Mouse (Mus musculus): ENCODE data around the gene Arid1b. TPM values are rescaled to one million over a fixed set of nuclear protein-coding genes. Genes with fewer than 3 reads are reported as not detected.

The Arid1b gene
- polyA plus RNA-seq, 1 experiment from 2014 or later, result 14.1 TPM

DNA sequence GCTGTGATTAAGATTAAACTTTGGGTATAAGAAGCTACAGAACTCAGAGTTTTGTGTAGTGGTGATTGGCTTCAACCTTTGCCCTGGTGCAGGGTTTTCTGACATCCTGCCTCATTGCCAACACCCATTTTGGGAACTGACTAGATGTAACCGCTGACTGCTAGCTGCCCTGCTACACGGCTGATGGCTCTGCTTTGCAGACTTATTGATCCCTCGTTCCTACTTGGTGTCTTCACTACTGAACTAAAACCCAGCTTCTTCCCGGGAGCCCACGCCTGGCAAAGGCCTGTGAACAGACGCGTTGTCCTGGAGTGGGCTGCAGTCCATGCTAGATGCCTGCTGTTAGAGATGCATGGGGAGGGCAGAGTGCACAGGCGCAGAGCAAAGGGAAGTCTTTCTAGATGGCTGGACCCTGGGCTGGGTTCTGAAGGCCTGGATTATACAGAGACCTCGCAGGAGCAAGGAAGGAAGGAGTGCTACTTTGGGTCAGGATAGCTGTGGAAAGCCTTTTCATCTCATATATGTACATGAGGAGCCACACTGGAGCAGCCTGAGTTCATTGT is 210.1 kb downstream of the Arid1b start:
- H3K4me3 ChIP-seq, result no peak overlapping the region
- H3K9me3 ChIP-seq, result no peaks in the 10 kb centered on the region
- H3K4me1 ChIP-seq (replicated peaks), result peaks cover 54% of the 10 kb centered on the region
- no peaks in the 10 kb centered on the region for H3K36me3 ChIP-seq
- no peaks in the 10 kb centered on the region for H3K27me3 ChIP-seq
- no peak overlapping the region for H3K9ac ChIP-seq
- WGBS, result 86% methylated on average over 9 of the region's 9 CpGs
- no peak overlapping the region for H3K4me2 ChIP-seq
- ATAC-seq (ENCODE audit: low read depth), result no peak
- H3K27ac ChIP-seq (replicated peaks), result no peak overlapping the region; the same call in 1 of the 2 replicates

DNA sequence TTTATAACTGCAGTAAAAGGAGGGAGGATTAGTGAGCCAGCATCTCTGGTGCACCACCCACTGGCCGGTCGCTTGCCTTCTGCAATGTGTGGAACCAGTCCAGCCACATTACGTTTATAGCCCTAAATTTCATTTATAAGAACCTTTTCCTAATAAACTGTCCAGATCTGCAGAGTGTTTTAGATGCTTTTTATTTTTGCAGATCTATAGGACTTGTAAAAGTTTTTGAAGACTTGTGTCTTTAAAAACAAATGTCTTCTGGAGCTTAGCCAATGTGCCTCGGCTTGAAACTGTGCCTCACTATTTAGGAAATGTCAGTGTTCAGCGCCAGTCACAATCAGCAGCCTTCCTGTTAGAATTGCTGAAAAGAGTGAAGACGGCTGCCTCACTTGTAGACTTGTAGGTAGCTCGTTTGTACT is 211.0 kb downstream of the Arid1b start:
- Histone ChIP-seq H3K36me3 (no peaks in the 10 kb centered on the region), H3K4me1 (replicated peaks) (peaks cover 55% of the 10 kb centered on the region), H3K27ac (replicated peaks) (no peak overlapping the region), H3K9me3 (no peaks in the 10 kb centered on the region), H3K27me3 (no peaks in the 10 kb centered on the region), H3K4me2 (no peak overlapping the region), H3K4me3 (no peak overlapping the region), H3K9ac (no peak overlapping the region)
- no peak for ATAC-seq (ENCODE audit: low read depth)
- 61% methylated on average over 7 of the region's 7 CpGs for WGBS

DNA sequence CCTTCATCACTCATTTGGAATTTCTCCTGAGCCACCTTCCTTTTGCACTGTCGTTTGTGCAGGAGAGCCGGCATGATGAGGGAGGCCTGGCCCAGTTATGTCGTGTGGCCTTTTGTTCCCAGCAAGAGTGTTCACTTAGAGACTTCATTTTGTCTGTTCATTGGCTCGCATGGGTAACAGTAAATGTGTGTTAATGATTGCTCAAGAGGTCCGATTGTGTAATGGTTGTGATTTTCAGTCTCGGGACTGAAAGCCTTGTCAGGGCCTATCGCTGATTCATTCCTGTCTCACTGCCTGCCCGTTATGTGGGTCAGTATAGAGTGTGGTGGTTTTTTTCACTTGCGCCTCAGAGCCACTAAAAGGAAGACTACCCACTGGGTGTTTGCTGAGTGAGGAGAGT is 212.6 kb downstream of the Arid1b start:
- H3K4me1 ChIP-seq (replicated peaks), result peaks cover 69% of the 10 kb centered on the region
- H3K4me2 ChIP-seq, result no peak overlapping the region
- H3K36me3 ChIP-seq, result no peaks in the 10 kb centered on the region
- no peaks in the 10 kb centered on the region for H3K27me3 ChIP-seq
- 49% methylated on average over 9 of the region's 9 CpGs for WGBS
- no peak overlapping the region for H3K9ac ChIP-seq
- H3K9me3 ChIP-seq, result no peaks in the 10 kb centered on the region
- ATAC-seq (ENCODE audit: low read depth), result no peak
- no peak overlapping the region for H3K4me3 ChIP-seq
- peak overlapping the region; percentile 35; the same call in 1 of the 2 replicates for H3K27ac ChIP-seq (replicated peaks)

DNA sequence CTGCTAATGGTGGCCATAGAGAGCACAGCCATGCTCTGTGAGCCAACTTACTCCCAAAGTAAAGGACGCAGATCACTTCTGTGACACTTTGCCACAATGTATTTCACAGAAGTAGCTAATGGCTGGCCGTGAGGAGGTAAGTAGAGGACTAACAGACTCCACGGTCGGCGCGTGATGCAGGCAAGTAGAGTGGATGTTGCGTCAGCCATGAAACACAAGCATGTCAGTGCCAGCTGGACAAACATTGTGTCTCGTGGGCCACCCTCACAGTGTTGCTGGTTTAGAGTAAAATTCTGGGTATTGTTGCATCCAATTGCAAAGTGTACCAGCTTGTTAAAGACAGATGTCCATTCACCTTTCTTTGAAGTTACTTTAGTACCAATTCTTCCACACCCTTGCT is 213.7 kb downstream of the Arid1b start:
- Histone ChIP-seq H3K4me2 (no peak overlapping the region), H3K9me3 (no peaks in the 10 kb centered on the region), H3K4me1 (replicated peaks) (peaks cover 69% of the 10 kb centered on the region), H3K9ac (no peak overlapping the region), H3K27me3 (no peaks in the 10 kb centered on the region), H3K36me3 (no peaks in the 10 kb centered on the region), H3K4me3 (no peak overlapping the region), H3K27ac (replicated peaks) (no peak overlapping the region)
- no peak for ATAC-seq (ENCODE audit: low read depth)
- 82% methylated on average over 8 of the region's 8 CpGs for whole genome bisulfite sequencing

DNA sequence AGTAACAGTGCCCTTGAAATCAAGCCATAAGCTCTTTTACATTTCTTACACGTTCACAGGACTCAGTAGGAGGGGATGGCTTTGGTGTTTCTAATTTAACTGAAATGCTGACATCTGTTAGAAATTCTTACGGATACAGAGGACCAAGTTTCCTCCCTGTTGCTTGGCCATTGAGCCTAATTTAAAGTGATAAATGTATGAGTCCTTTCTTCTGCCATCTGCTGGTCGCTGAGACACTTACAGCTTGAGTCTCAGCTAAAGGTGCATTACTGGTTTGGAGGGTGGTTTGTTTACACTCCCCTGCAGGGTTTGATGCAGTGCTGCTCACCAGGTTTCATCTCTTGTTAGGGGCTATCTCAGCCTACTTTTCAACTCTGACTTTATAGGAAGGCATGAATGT is 214.2 kb downstream of the Arid1b start:
- WGBS, result 28% methylated on average over 3 of the region's 3 CpGs
- H3K4me2 ChIP-seq, result no peak overlapping the region
- H3K9ac ChIP-seq, result no peak overlapping the region
- H3K27me3 ChIP-seq, result no peaks in the 10 kb centered on the region
- peaks cover 71% of the 10 kb centered on the region for H3K4me1 ChIP-seq (replicated peaks)
- no peak overlapping the region for H3K4me3 ChIP-seq
- H3K36me3 ChIP-seq, result no peaks in the 10 kb centered on the region
- H3K9me3 ChIP-seq, result no peaks in the 10 kb centered on the region
- ATAC-seq (ENCODE audit: low read depth), result no peak
- H3K27ac ChIP-seq (replicated peaks), result no peak overlapping the region

DNA sequence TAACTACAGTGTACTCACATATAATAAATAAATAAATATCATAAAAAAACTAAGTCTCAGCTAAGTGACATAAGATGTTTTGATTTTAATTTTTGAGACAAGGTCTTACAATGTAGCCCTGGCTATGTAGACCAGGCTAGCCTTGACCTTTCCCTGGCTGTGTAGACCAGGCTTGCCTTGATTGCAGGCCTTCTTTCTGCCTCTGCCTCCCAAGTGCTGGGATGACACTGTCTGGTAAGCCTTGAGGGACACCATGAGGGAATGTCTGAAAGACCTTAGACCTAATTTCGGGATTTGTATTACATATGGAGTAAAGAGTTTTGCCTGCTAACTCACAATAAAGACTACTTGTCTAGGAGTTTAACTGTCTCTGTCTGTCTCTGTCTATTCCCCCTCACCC is 214.9 kb downstream of the Arid1b start:
- Histone ChIP-seq H3K27me3 (no peaks in the 10 kb centered on the region), H3K4me1 (replicated peaks) (peaks cover 71% of the 10 kb centered on the region), H3K9ac (no peak overlapping the region), H3K27ac (replicated peaks) (no peak overlapping the region), H3K9me3 (no peaks in the 10 kb centered on the region), H3K4me2 (no peak overlapping the region), H3K4me3 (no peak overlapping the region), H3K36me3 (no peaks in the 10 kb centered on the region)
- no peak for ATAC-seq (ENCODE audit: low read depth)
- WGBS, result 93% methylated on average over 1 of the region's 1 CpGs

DNA sequence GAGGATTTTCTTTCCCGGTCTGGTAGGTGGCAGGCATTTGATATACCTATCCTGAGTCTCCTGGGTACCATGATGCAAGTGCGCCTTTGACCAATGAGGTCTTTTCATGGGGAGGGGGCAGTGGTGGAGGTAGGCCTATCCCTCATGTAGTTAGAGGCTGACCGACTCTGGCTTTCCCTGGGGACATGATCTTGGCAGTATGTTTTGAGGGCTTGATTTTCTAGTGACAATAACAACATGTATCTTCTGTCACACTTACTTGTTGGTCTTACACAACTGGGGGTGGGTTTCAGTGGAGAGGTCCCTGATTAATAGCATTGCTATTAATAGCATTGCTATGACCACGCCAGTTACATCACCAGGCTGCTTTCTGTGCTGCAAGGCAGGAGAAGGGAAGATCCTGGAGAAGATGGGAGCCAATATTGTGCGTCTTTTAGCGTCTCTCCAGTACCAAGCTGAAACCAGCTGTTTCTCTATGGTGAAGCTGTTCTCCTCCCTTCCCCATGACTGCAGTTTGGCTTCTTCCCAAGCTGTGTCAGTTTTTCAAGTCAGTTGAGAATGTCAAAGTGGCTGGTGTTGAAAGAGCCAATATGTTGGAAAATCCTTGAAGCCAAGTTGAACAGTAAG is 216.1 kb downstream of the Arid1b start:
- Histone ChIP-seq H3K4me2 (no peak overlapping the region), H3K27ac (replicated peaks) (no peak overlapping the region; the same call in 1 of the 2 replicates), H3K9ac (no peak overlapping the region), H3K27me3 (no peaks in the 10 kb centered on the region), H3K36me3 (no peaks in the 10 kb centered on the region), H3K4me3 (no peak overlapping the region), H3K4me1 (replicated peaks) (peaks cover 74% of the 10 kb centered on the region), H3K9me3 (no peaks in the 10 kb centered on the region)
- no peak for ATAC-seq (ENCODE audit: low read depth)
- 67% methylated on average over 6 of the region's 6 CpGs for WGBS

DNA sequence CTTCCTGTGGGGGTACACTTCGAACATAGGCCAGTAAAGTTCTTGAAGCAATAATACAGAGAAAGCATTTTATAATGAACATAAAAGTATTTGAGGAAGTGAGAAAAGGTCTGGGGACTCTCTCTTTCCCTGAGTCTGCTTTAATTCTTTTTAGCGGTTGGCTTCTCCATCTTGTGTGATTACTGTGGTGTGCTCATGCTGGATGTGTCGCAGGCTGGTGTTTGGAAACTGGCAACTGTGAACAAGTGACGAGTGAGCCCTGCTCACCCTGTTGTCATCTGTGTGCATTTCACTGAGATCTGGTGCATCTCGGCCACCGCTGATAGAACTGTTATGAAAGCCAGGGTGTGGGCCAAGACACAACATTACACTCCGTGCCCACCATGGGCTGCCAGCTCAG is 216.8 kb downstream of the Arid1b start:
- H3K27ac ChIP-seq (replicated peaks), result peak overlapping the region; percentile 88
- no peak for ATAC-seq (ENCODE audit: low read depth)
- no peaks in the 10 kb centered on the region for H3K36me3 ChIP-seq
- no peaks in the 10 kb centered on the region for H3K9me3 ChIP-seq
- H3K4me1 ChIP-seq (replicated peaks), result peaks cover 74% of the 10 kb centered on the region
- no peak overlapping the region for H3K4me2 ChIP-seq
- no peak overlapping the region for H3K4me3 ChIP-seq
- WGBS, result 87% methylated on average over 7 of the region's 7 CpGs
- H3K9ac ChIP-seq, result no peak overlapping the region
- H3K27me3 ChIP-seq, result no peaks in the 10 kb centered on the region

DNA sequence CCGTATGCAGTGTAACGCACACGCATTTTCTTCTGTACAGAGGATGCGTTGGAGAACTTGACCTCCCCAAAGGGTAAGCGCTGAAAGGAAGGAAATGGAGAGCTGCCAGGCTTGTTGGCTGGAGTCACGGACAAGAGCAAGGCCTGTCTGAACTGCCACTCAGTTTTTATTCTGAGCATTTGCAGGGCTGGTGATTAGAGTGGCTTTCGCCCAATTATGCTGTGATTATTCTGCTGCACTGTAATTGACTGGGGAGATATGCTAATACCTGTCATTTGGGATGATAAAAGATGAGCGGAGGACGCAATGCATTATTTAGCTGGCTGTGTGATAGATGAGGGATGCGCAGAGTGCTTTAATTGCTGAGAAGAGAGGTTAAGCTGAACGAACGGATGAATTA is 218.0 kb downstream of the Arid1b start:
- 23% methylated on average over 12 of the region's 12 CpGs for WGBS
- H3K4me3 ChIP-seq, result no peak overlapping the region
- H3K9ac ChIP-seq, result peak overlapping the region; percentile 6; the same call in 1 of the 2 replicates
- no peaks in the 10 kb centered on the region for H3K36me3 ChIP-seq
- peak; percentile 62 for ATAC-seq (ENCODE audit: low read depth)
- H3K27me3 ChIP-seq, result no peaks in the 10 kb centered on the region
- no peaks in the 10 kb centered on the region for H3K9me3 ChIP-seq
- peaks cover 68% of the 10 kb centered on the region for H3K4me1 ChIP-seq (replicated peaks)
- peak overlapping the region; percentile 20 for H3K4me2 ChIP-seq
- peak overlapping the region; percentile 88 for H3K27ac ChIP-seq (replicated peaks)

DNA sequence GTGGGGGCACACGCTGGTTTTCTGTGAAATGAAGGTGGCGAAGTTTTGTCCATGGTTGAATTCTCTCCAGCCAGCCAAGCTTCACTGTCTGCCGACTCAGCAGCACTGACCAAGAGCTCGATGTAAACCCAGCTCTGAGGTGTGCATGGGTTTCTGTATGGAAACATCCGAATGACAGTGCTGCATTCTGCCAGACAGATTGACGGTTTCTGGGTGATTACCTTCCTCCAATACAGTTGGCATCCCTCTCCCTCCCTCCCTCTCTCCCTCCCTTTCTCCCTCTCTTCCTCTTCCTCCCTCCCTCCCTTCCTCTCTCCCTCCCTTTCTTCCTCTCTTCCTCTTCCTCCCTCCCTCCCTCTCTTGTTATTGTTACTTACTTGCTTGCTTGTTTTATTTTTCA is 219.3 kb downstream of the Arid1b start:
- no peaks in the 10 kb centered on the region for H3K36me3 ChIP-seq
- WGBS, result 43% methylated on average over 6 of the region's 6 CpGs
- no peak overlapping the region for H3K4me2 ChIP-seq
- H3K27me3 ChIP-seq, result no peaks in the 10 kb centered on the region
- no peaks in the 10 kb centered on the region for H3K9me3 ChIP-seq
- peak overlapping the region; percentile 88 for H3K27ac ChIP-seq (replicated peaks)
- no peak for ATAC-seq (ENCODE audit: low read depth)
- H3K9ac ChIP-seq, result peak overlapping the region; percentile 41; the same call in 1 of the 2 replicates
- peaks cover 77% of the 10 kb centered on the region for H3K4me1 ChIP-seq (replicated peaks)
- no peak overlapping the region for H3K4me3 ChIP-seq

DNA sequence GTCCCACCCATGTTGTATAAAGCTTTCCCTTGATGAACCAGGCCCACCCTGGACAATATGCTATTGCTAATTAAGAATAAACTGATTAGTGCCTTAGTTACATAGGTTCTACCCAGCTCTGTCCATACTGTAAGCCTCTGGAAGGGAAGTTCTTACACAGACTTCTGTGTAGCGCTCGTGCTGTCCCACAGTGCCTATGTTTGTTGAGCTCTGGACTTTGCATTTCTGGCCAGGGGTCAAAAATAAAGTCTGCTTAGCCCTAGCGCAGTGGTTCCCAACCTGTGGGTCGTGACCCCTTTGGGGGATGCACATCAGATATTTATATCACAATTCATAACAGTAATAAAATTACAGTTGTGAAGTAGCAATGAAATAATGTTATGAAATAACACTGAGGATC is 221.2 kb downstream of the Arid1b start:
- no peak overlapping the region for H3K4me3 ChIP-seq
- H3K4me1 ChIP-seq (replicated peaks), result peaks cover 86% of the 10 kb centered on the region
- no peak for ATAC-seq (ENCODE audit: low read depth)
- H3K27ac ChIP-seq (replicated peaks), result peak overlapping the region; percentile 34; the same call in 1 of the 2 replicates
- WGBS, result 92% methylated on average over 4 of the region's 4 CpGs
- H3K9ac ChIP-seq, result no peak overlapping the region
- no peaks in the 10 kb centered on the region for H3K9me3 ChIP-seq
- no peak overlapping the region for H3K4me2 ChIP-seq
- H3K36me3 ChIP-seq, result no peaks in the 10 kb centered on the region
- no peaks in the 10 kb centered on the region for H3K27me3 ChIP-seq

DNA sequence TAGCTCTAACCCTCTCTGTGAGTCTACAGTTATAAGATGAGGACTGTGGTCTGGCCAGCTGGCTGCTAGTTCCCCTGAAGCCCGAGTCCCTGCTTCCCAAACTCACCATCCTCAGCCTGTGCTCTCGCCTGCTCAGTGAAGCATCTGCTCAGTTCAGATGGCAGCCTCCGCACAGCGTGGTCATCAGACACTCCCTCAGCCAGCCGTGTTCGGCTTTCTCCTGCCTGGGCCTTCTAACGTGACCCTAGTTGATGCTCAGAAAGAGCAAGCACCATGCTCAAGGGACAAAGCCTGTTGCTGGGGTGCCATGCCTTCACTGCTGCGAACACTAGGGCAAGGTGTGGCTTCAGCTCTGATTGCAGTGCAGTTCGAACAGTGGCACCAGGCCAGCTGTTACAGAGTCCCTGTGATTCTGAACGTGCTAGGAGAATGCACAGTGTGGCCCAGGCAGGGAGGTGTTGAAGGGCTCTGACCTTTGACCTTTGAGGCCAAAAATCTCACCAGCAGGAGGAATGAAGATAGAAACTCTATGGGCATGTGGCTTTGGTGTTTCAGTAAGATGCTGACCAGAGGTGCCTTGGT is 222.9 kb downstream of the Arid1b start:
- H3K4me3 ChIP-seq, result no peak overlapping the region
- H3K9ac ChIP-seq, result no peak overlapping the region
- no peaks in the 10 kb centered on the region for H3K9me3 ChIP-seq
- no peak overlapping the region for H3K4me2 ChIP-seq
- ATAC-seq (ENCODE audit: low read depth), result no peak
- no peaks in the 10 kb centered on the region for H3K27me3 ChIP-seq
- 46% methylated on average over 10 of the region's 10 CpGs for WGBS
- no peak overlapping the region for H3K27ac ChIP-seq (replicated peaks)
- peaks cover 87% of the 10 kb centered on the region for H3K4me1 ChIP-seq (replicated peaks)
- H3K36me3 ChIP-seq, result no peaks in the 10 kb centered on the region

All from neural tube, embryonic 13.5 days (tissue).